Mouse (Mus musculus): ENCODE measurements around the gene Ywhag.

DNA sequence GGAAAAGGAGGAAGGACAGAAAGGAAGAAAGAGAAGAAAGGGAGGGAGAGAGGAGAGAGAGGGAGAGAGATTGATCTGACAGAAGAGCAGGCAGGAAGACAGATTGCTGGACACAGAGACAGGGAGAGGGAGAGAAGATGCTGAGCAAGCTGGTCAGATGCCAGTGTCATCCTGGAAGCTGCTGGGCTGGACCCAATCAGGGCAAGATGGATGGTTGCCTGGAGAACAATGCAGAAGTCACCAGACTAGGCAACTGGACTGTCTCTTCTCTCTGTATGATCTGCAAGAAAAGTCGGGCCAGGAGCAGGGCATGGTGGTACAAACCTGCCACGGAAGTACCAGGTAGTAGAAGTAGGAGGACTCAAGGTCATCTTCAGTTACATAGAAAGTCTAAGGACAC is 18.4 kb upstream of the Ywhag start:
- TF ChIP-seq CTCF (IDR thresholded peaks at IDR 0.05) = no peak
- TF ChIP-seq EP300 (IDR thresholded peaks at IDR 0.05; ENCODE audit: insufficient read depth, low read depth, low read length) = no peak
- no peak for TF ChIP-seq POLR2A (IDR thresholded peaks at IDR 0.05; ENCODE audit: insufficient read depth, low read depth, low read length)

Measured in heart, adult 2 months (tissue).